In the genomic region with DNA sequence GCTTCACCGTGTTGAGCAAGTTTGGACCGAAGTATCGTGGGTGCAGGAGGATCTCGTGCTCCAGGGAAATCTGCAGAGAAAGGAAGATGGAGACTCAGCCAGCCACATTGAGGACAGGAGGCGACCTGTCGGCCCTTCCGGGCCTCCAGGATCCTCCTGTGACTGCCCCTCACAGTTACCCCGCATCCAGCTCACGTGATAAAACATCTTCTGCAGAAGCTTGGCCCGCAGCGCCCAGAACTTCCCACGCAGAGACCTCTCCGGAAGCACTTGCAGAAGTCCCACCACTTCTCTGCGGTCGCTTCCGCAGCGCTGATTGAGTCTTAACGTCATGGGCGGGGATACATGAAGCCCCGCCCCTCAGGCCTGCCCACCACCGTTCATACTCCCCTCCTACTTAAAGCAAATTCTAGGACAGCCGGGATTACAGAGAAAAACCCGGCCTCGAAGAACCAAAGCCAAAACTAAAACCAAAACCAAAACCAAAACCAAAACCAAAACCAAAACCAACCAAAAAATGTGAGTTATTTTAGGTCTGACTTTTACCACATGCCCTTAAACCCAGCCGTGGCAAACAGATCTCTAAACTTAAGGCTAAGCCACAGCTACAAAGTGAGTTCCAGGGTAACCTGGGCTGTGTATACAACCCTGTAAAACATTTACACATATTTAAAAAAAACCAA, we compare ENCODE assay signal across 7 mouse cellular contexts. TPM values are rescaled to one million over a fixed set of nuclear protein-coding genes. Genes with fewer than 3 reads are reported as not detected.
A peak's percentile ranks its signal among the peaks of the same experiment; 100 is the strongest.
DNase-seq lines count a peak whose midpoint lies in the region; ATAC-seq lines count a peak whose summit lies in the region.

Polr2g (minus strand) TSS at position 314 of the 683 bp plus-strand sequence.

- H3K9ac ChIP-seq in intestine, embryonic 16.5 days (ENCODE audit: low read depth, low read length): peak within 1 kb of the TSS; percentile 74
- peak within 1 kb of the TSS; percentile 84 for H3K9ac ChIP-seq in midbrain, embryonic 11.5 days (ENCODE audit: low read length)

- WGBS in intestine, embryonic 16.5 days: 1% methylated on average over 25 of the region's 25 CpGs
- WGBS in midbrain, embryonic 11.5 days: 2% methylated on average over 25 of the region's 25 CpGs

- peak within 1 kb of the TSS; percentile 72 for H3K4me3 ChIP-seq in intestine, embryonic 16.5 days (ENCODE audit: low read length)
- H3K4me3 ChIP-seq in midbrain, embryonic 11.5 days (ENCODE audit: low read depth, low read length): peak within 1 kb of the TSS; percentile 75

- intact Hi-C loops in left cerebral cortex, postnatal 36 days (cut with DNase I): no loop called here

- H3K27me3 ChIP-seq in intestine, embryonic 16.5 days (replicated peaks; ENCODE audit: control insufficient read depth, insufficient read depth, low read length): no peaks in the 10 kb centered on the region
- H3K27me3 ChIP-seq in midbrain, embryonic 11.5 days (ENCODE audit: control insufficient read depth, insufficient read depth, low read length): no peaks in the 10 kb centered on the region

- peak within 1 kb of the TSS; percentile 58; the same call in 1 of the 2 replicates for H3K27ac ChIP-seq in intestine, embryonic 16.5 days (ENCODE audit: low read length)
- no peak within 1 kb of the TSS for H3K27ac ChIP-seq in midbrain, embryonic 11.5 days (ENCODE audit: low read depth, low read length)

- ATAC-seq in intestine, embryonic 16.5 days: peak; percentile 79
- peak; percentile 79 for ATAC-seq in midbrain, embryonic 11.5 days (ENCODE audit: low FRiP score)

- peak; percentile 92 for DNase-seq in adrenal gland, adult 8-10 months
- DNase-seq in embryo, embryonic 9.5 days (ENCODE audit: extremely low spot score): peak; percentile 88
- peak; percentile 79 to 86 for DNase-seq in gastrocnemius, postnatal 4 days (ENCODE audit: low spot score in 2 of 2)
- DNase-seq in left cerebral cortex, postnatal 36 days (ENCODE audit: low spot score in 2 of 2): peak; percentile 86 to 89
- peak; percentile 99 for DNase-seq in midbrain, embryonic 11.5 days (ENCODE audit: low spot score, missing footprints)
- peak; percentile 95 for DNase-seq in skeletal muscle tissue, adult 2 months (ENCODE audit: low read depth, low spot score)

- H3K36me3 ChIP-seq in intestine, embryonic 16.5 days (ENCODE audit: control insufficient read depth, insufficient read depth, low read length): peaks cover 7% of the 10 kb centered on the region
- H3K36me3 ChIP-seq in midbrain, embryonic 11.5 days (ENCODE audit: control insufficient read depth, insufficient read depth, low read length): peaks cover 7% of the 10 kb centered on the region

- peak within 1 kb of the TSS; percentile 72 for H3K4me2 ChIP-seq in intestine, embryonic 16.5 days (ENCODE audit: low read depth, low read length)
- peak within 1 kb of the TSS; percentile 88 for H3K4me2 ChIP-seq in midbrain, embryonic 11.5 days

- H3K9me3 ChIP-seq in intestine, embryonic 16.5 days (ENCODE audit: control insufficient read depth, low read length): no peaks in the 10 kb centered on the region
- no peaks in the 10 kb centered on the region for H3K9me3 ChIP-seq in midbrain, embryonic 11.5 days (ENCODE audit: control insufficient read depth, low read length)

- peaks cover 14% of the 10 kb centered on the region for H3K4me1 ChIP-seq in intestine, embryonic 16.5 days (ENCODE audit: control insufficient read depth, insufficient read depth, low read length)
- peaks cover 11% of the 10 kb centered on the region for H3K4me1 ChIP-seq in midbrain, embryonic 11.5 days (ENCODE audit: control insufficient read depth, insufficient read depth, low read length)

RNA-seq across cellular contexts. Expression of gene Polr2g, which starts in this region (rescaled TPM):
- 100 to 1,000 TPM in 2 of 4 experiments, 10 to 100 TPM in 2; 86.0 to 106 (median 102) TPM for total RNA-seq in adrenal gland, adult 8-10 months (2022)
- 10 to 100 TPM; 61.0 to 65.4 TPM for total RNA-seq in gastrocnemius, postnatal 4 days (2021)
- polyA plus RNA-seq in intestine, embryonic 16.5 days (2015; fragmentation: Nextera tagmentation; extraction: Ambion mirVana): 130 and 138 TPM in 2 replicates
- 100 to 1,000 TPM; 102 to 107 TPM for total RNA-seq in left cerebral cortex, postnatal 36 days (2021)
- polyA plus RNA-seq in midbrain, embryonic 11.5 days (2014; fragmentation: Nextera tagmentation; extraction: Ambion mirVana): 169 and 177 TPM in 2 replicates
